Mouse (Mus musculus) midbrain, embryonic 13.5 days (tissue): ENCODE data around the gene Spata5. TPM values are rescaled to one million over a fixed set of nuclear protein-coding genes. Genes with fewer than 3 reads are reported as not detected.

Experiments
- ATAC-seq: fragments of 200-750 bp; cut with Nextera tagmentation; 2 replicates; pipeline ENCODE4 v1.8.0; 2017; ENCODE audit warnings: mild to moderate bottlenecking, moderate TSS enrichment, moderate library complexity
- H3K27ac ChIP-seq: fragments of 300-500 bp; sonication (generic); 2 replicates; pipeline ENCODE4 v1.5.1; 2015; ENCODE audit warnings: inconsistent platforms, mild to moderate bottlenecking, moderate library complexity
- H3K27me3 ChIP-seq: fragments of 300-500 bp; sonication (generic); 2 replicates; pipeline ENCODE4 v1.6.1; 2015; ENCODE audit warnings: mild to moderate bottlenecking, inconsistent platforms
- H3K36me3 ChIP-seq: fragments of 300-500 bp; sonication (generic); 2 replicates; pipeline ENCODE4 v1.6.1; 2015; ENCODE audit warnings: mild to moderate bottlenecking, inconsistent platforms
- H3K4me1 ChIP-seq: fragments of 300-500 bp; sonication (generic); replicated peaks from 2 replicates; pipeline ENCODE4 v1.6.1; 2015; ENCODE audit warnings: inconsistent platforms
- H3K4me2 ChIP-seq: fragments of 300-500 bp; sonication (generic); replicated peaks from 2 replicates; pipeline ENCODE4 v1.6.1; 2015; ENCODE audit warnings: moderate library complexity, mild to moderate bottlenecking, inconsistent platforms
- H3K4me3 ChIP-seq: fragments of 300-500 bp; sonication (generic); replicated peaks from 2 replicates; pipeline ENCODE4 v1.5.1; 2015; ENCODE audit warnings: mild to moderate bottlenecking, inconsistent platforms
- H3K9ac ChIP-seq: fragments of 300-500 bp; sonication (generic); replicated peaks from 2 replicates; pipeline ENCODE4 v1.6.1; 2015; ENCODE audit warnings: mild to moderate bottlenecking, inconsistent platforms
- H3K9me3 ChIP-seq: fragments of 300-500 bp; sonication (generic); 2 replicates; pipeline ENCODE4 v1.6.1; 2016; ENCODE audit warnings: mild to moderate bottlenecking, inconsistent platforms
- WGBS: fragments of 180-500 bp; shearing (Covaris S2); methylation state at CpG from one replicate; pipeline ENCODE4 v1.1.7; 2015; 5-methylcytosine and 5-hydroxymethylcytosine counted together
- polyA plus RNA-seq: library from polyadenylated mRNA; unstranded; fragments of >200 nt; fragmentation: Nextera tagmentation; extraction: Ambion mirVana; gene quantifications from 2 replicates; pipeline ENCODE4 v1.2.1, GENCODE M21; 2015

Gene Spata5
- polyA plus RNA-seq, result 31.2 and 33.5 TPM in 2 replicates

GRCm38 (mm10) chr3:37419458-37419991 lies at the start of gene Spata5:
Spata5 (plus strand) TSS chr3:37419896.
- no peaks in the 10 kb centered on the region for H3K36me3 ChIP-seq
- no peaks in the 10 kb centered on the region for H3K27me3 ChIP-seq
- H3K27ac ChIP-seq, result peak within 1 kb of the TSS; percentile 85
- no peaks in the 10 kb centered on the region for H3K9me3 ChIP-seq
- ATAC-seq, result peak; percentile 97
- WGBS, result 0% methylated on average over 41 of the region's 50 CpGs
- peak within 1 kb of the TSS; percentile 71 for H3K4me3 ChIP-seq
- H3K4me2 ChIP-seq, result peak within 1 kb of the TSS; percentile 93
- peaks cover 21% of the 10 kb centered on the region for H3K4me1 ChIP-seq
- peak within 1 kb of the TSS; percentile 79 for H3K9ac ChIP-seq

GRCm38 (mm10) chr3:37370407-37370806 lies 49.3 kb upstream of the Spata5 start:
- no peak overlapping the region for H3K27ac ChIP-seq
- H3K9ac ChIP-seq, result no peak overlapping the region
- WGBS, result 82% methylated on average over 4 of the region's 4 CpGs
- H3K36me3 ChIP-seq, result no peaks in the 10 kb centered on the region
- no peak for ATAC-seq
- no peaks in the 10 kb centered on the region for H3K9me3 ChIP-seq
- H3K4me1 ChIP-seq, result no peaks in the 10 kb centered on the region
- H3K4me2 ChIP-seq, result no peak overlapping the region
- no peak overlapping the region for H3K4me3 ChIP-seq
- no peaks in the 10 kb centered on the region for H3K27me3 ChIP-seq

GRCm38 (mm10) chr3:37373712-37374111 lies 46.0 kb upstream of the Spata5 start:
- Histone ChIP-seq H3K27me3 (no peaks in the 10 kb centered on the region), H3K36me3 (no peaks in the 10 kb centered on the region), H3K4me2 (no peak overlapping the region), H3K9me3 (no peaks in the 10 kb centered on the region), H3K4me3 (no peak overlapping the region), H3K27ac (no peak overlapping the region), H3K9ac (no peak overlapping the region), H3K4me1 (no peaks in the 10 kb centered on the region)
- 92% methylated on average over 11 of the region's 11 CpGs for WGBS
- ATAC-seq, result no peak

- H3K27me3 ChIP-seq, result no peaks in the 10 kb centered on the region
- no peaks in the 10 kb centered on the region for H3K36me3 ChIP-seq
- no peaks in the 10 kb centered on the region for H3K9me3 ChIP-seq
- no peak overlapping the region for H3K9ac ChIP-seq
- H3K4me2 ChIP-seq, result no peak overlapping the region
- 84% methylated on average over 6 of the region's 6 CpGs for WGBS
- H3K4me1 ChIP-seq, result 0 out of 2 replicates have a peak, but pooled peaks cover 5% of the 10 kb centered on the region
- no peak overlapping the region for H3K4me3 ChIP-seq
- H3K27ac ChIP-seq, result no peak overlapping the region
- no peak; the same call in 1 of the 2 replicates for ATAC-seq
Measured at GRCm38 (mm10) chr3:37377926-37378325, 41.8 kb upstream of the Spata5 start.

- peak; percentile 43; the same call in 1 of the 2 replicates for ATAC-seq
- H3K9ac ChIP-seq, result no peak overlapping the region
- no peak overlapping the region for H3K4me2 ChIP-seq
- WGBS, result 77% methylated on average over 6 of the region's 6 CpGs
- H3K36me3 ChIP-seq, result no peaks in the 10 kb centered on the region
- 0 out of 2 replicates have a peak, but pooled peaks cover 5% of the 10 kb centered on the region for H3K4me1 ChIP-seq
- H3K4me3 ChIP-seq, result no peak overlapping the region
- H3K27me3 ChIP-seq, result no peaks in the 10 kb centered on the region
- H3K9me3 ChIP-seq, result no peaks in the 10 kb centered on the region
- H3K27ac ChIP-seq, result no peak overlapping the region
Measured at GRCm38 (mm10) chr3:37378412-37378811, 41.3 kb upstream of the Spata5 start.

GRCm38 (mm10) chr3:37379201-37379600 lies 40.5 kb upstream of the Spata5 start:
- Histone ChIP-seq H3K27me3 (no peaks in the 10 kb centered on the region), H3K4me1 (0 out of 2 replicates have a peak, but pooled peaks cover 5% of the 10 kb centered on the region), H3K9ac (no peak overlapping the region), H3K36me3 (no peaks in the 10 kb centered on the region), H3K4me2 (no peak overlapping the region), H3K4me3 (no peak overlapping the region), H3K9me3 (no peaks in the 10 kb centered on the region), H3K27ac (no peak overlapping the region)
- no peak for ATAC-seq
- 86% methylated on average over 14 of the region's 14 CpGs for WGBS

- Histone ChIP-seq H3K27me3 (no peaks in the 10 kb centered on the region), H3K4me1 (0 out of 2 replicates have a peak, but pooled peaks cover 5% of the 10 kb centered on the region), H3K36me3 (no peaks in the 10 kb centered on the region), H3K4me3 (no peak overlapping the region), H3K27ac (no peak overlapping the region), H3K9ac (no peak overlapping the region), H3K9me3 (no peaks in the 10 kb centered on the region), H3K4me2 (no peak overlapping the region)
- ATAC-seq, result 0 out of 2 replicates have a peak, but pooled peaks have one; percentile 58
- 68% methylated on average over 18 of the region's 18 CpGs for WGBS
Measured at GRCm38 (mm10) chr3:37379930-37380881, 39.5 kb upstream of the Spata5 start.

GRCm38 (mm10) chr3:37381457-37381856 lies 38.2 kb upstream of the Spata5 start:
- ATAC-seq, result no peak
- Histone ChIP-seq H3K9ac (no peak overlapping the region), H3K4me3 (no peak overlapping the region), H3K4me1 (0 out of 2 replicates have a peak, but pooled peaks cover 5% of the 10 kb centered on the region), H3K27ac (no peak overlapping the region), H3K4me2 (no peak overlapping the region), H3K27me3 (no peaks in the 10 kb centered on the region), H3K36me3 (no peaks in the 10 kb centered on the region), H3K9me3 (no peaks in the 10 kb centered on the region)
- WGBS, result 70% methylated on average over 6 of the region's 6 CpGs

- no peak overlapping the region for H3K4me2 ChIP-seq
- no peaks in the 10 kb centered on the region for H3K27me3 ChIP-seq
- 95% methylated on average over 6 of the region's 6 CpGs for WGBS
Measured at GRCm38 (mm10) chr3:37383096-37383765, 36.5 kb upstream of the Spata5 start.

GRCm38 (mm10) chr3:37387310-37387709 lies 32.4 kb upstream of the Spata5 start:
- no peaks in the 10 kb centered on the region for H3K4me1 ChIP-seq
- H3K4me3 ChIP-seq, result no peak overlapping the region
- no peak for ATAC-seq
- no peaks in the 10 kb centered on the region for H3K9me3 ChIP-seq
- H3K4me2 ChIP-seq, result no peak overlapping the region
- H3K27ac ChIP-seq, result no peak overlapping the region
- no peaks in the 10 kb centered on the region for H3K27me3 ChIP-seq
- H3K9ac ChIP-seq, result no peak overlapping the region
- no peaks in the 10 kb centered on the region for H3K36me3 ChIP-seq
- 92% methylated on average over 6 of the region's 6 CpGs for WGBS

More at GRCm38 (mm10) chr3:37383096-37383765, 36.5 kb upstream of the Spata5 start:
- no peak for ATAC-seq
- Histone ChIP-seq H3K4me1 (0 out of 2 replicates have a peak, but pooled peaks cover 5% of the 10 kb centered on the region), H3K36me3 (no peaks in the 10 kb centered on the region), H3K27ac (no peak overlapping the region), H3K4me3 (no peak overlapping the region), H3K9ac (no peak overlapping the region), H3K9me3 (no peaks in the 10 kb centered on the region)

GRCm38 (mm10) chr3:37396930-37397608 lies 22.6 kb upstream of the Spata5 start:
- H3K27me3 ChIP-seq, result no peaks in the 10 kb centered on the region
- ATAC-seq, result no peak
- no peak overlapping the region for H3K4me3 ChIP-seq
- H3K4me1 ChIP-seq, result no peaks in the 10 kb centered on the region
- no peak overlapping the region for H3K4me2 ChIP-seq
- no peaks in the 10 kb centered on the region for H3K9me3 ChIP-seq
- no peaks in the 10 kb centered on the region for H3K36me3 ChIP-seq
- WGBS, result 95% methylated on average over 5 of the region's 5 CpGs
- no peak overlapping the region for H3K9ac ChIP-seq
- H3K27ac ChIP-seq, result no peak overlapping the region
